Mouse (Mus musculus) liver, embryonic 16.5 days (tissue): ENCODE measurements around the gene Hoxc11. TPM values are rescaled to one million over a fixed set of nuclear protein-coding genes. Genes with fewer than 3 reads are reported as not detected.

Experiments used
- ATAC-seq: fragments of 200-750 bp; cut with Nextera tagmentation; 2 replicates; pipeline ENCODE4 v1.8.0; 2017; ENCODE audit warnings: low read depth, mild to moderate bottlenecking, moderate number of reproducible peaks, moderate library complexity
- H3K27ac ChIP-seq: fragments of 300-500 bp; sonication (generic); 2 replicates; pipeline ENCODE4 v1.5.1; 2014; ENCODE audit warnings: mild to moderate bottlenecking, low read length
- H3K27me3 ChIP-seq: fragments of 300-500 bp; sonication (generic); 2 replicates; pipeline ENCODE4 v1.6.1; 2014; ENCODE audit warnings: low read depth, low read length, mixed read lengths; ENCODE audit not compliant: control insufficient read depth, insufficient read depth
- H3K36me3 ChIP-seq: fragments of 300-500 bp; sonication (generic); 2 replicates; pipeline ENCODE4 v1.6.1; 2014; ENCODE audit warnings: mild to moderate bottlenecking; ENCODE audit not compliant: control insufficient read depth, insufficient read depth
- H3K4me1 ChIP-seq: fragments of 300-500 bp; sonication (generic); 2 replicates; pipeline ENCODE4 v1.6.1; 2014; ENCODE audit warnings: low read depth, low read length, mixed read lengths; ENCODE audit not compliant: control insufficient read depth
- H3K4me2 ChIP-seq: fragments of 300-500 bp; sonication (generic); 2 replicates; pipeline ENCODE4 v1.6.1; 2014; ENCODE audit warnings: low read depth, low read length, mixed read lengths
- H3K4me3 ChIP-seq: fragments of 300-500 bp; sonication (generic); 2 replicates; pipeline ENCODE4 v1.5.1; 2014; ENCODE audit warnings: low read depth, mild to moderate bottlenecking, low read length
- H3K9ac ChIP-seq: fragments of 300-500 bp; sonication (generic); 2 replicates; pipeline ENCODE4 v1.6.1; 2014; ENCODE audit warnings: low read depth, low read length
- H3K9me3 ChIP-seq: fragments of 300-500 bp; sonication (generic); replicated peaks from 2 replicates; pipeline ENCODE4 v1.6.1; 2016; ENCODE audit warnings: low read length; ENCODE audit not compliant: control insufficient read depth
- WGBS: fragments of 180-500 bp; shearing (Covaris S2); extraction: QIAGEN DNeasy Blood & Tissue Kit; methylation state at CpG from one replicate; pipeline ENCODE4 v1.1.7; 2014; ENCODE audit not compliant: insufficient replicate concordance; 5-methylcytosine and 5-hydroxymethylcytosine counted together
- polyA plus RNA-seq: library from polyadenylated mRNA; unstranded; fragments of >200 nt; fragmentation: Nextera tagmentation; extraction: Ambion mirVana; gene quantifications from 2 replicates; pipeline ENCODE4 v1.2.1, GENCODE M21; 2015

The Hoxc11 gene
- polyA plus RNA-seq, 1 experiment from 2014 or later: not detected

GRCm38 (mm10) chr15:102948842-102949241, 5.4 kb upstream of the Hoxc11 start:
- Histone ChIP-seq H3K9me3 (no peaks in the 10 kb centered on the region), H3K4me1 (no peaks in the 10 kb centered on the region), H3K27ac (no peak overlapping the region), H3K4me2 (no peak overlapping the region), H3K4me3 (no peak overlapping the region), H3K27me3 (peaks cover 95% of the 10 kb centered on the region), H3K9ac (no peak overlapping the region), H3K36me3 (no peaks in the 10 kb centered on the region)
- 6% methylated on average over 2 of the region's 2 CpGs for WGBS
- no peak for ATAC-seq

DNA sequence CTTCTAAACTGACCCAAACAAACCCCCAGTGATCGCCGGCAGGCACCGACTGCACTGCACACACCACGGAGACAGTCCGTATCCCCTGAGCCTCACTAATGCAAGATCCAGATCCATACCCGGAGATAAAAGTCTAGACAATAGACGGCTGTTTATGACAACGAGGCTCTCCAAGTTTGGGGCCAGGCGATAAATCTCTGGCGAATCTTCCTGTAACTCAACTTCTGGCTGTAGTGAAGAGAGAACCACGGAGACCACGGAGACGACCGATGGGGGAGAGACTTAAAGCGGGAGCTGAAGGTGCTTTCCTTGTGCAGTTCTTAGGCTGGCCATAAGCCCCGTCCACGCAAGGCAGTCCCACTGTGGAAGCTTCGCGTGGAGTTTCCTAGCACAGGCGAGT, 4.5 kb upstream of the Hoxc11 start:
- 2% methylated on average over 20 of the region's 20 CpGs for WGBS
- no peak overlapping the region for H3K4me3 ChIP-seq
- H3K27ac ChIP-seq: no peak overlapping the region
- H3K36me3 ChIP-seq: no peaks in the 10 kb centered on the region
- ATAC-seq: no peak
- H3K4me2 ChIP-seq: no peak overlapping the region
- H3K9ac ChIP-seq: no peak overlapping the region
- H3K9me3 ChIP-seq: no peaks in the 10 kb centered on the region
- H3K27me3 ChIP-seq: peaks cover 97% of the 10 kb centered on the region
- H3K4me1 ChIP-seq: no peaks in the 10 kb centered on the region

- no peaks in the 10 kb centered on the region for H3K4me1 ChIP-seq
- no peaks in the 10 kb centered on the region for H3K36me3 ChIP-seq
- ATAC-seq: no peak
- no peak overlapping the region for H3K4me3 ChIP-seq
- no peak overlapping the region for H3K9ac ChIP-seq
- no peaks in the 10 kb centered on the region for H3K9me3 ChIP-seq
- H3K27ac ChIP-seq: no peak overlapping the region
- 13% methylated on average over 2 of the region's 2 CpGs for WGBS
- peaks cover 97% of the 10 kb centered on the region for H3K27me3 ChIP-seq
- H3K4me2 ChIP-seq: no peak overlapping the region
Measured at GRCm38 (mm10) chr15:102950877-102951276, 3.4 kb upstream of the Hoxc11 start.

- Histone ChIP-seq H3K9ac (no peak overlapping the region), H3K4me3 (no peak overlapping the region), H3K4me1 (no peaks in the 10 kb centered on the region), H3K4me2 (no peak overlapping the region), H3K27me3 (peaks cover 98% of the 10 kb centered on the region), H3K9me3 (no peaks in the 10 kb centered on the region), H3K36me3 (no peaks in the 10 kb centered on the region), H3K27ac (no peak overlapping the region)
- no peak for ATAC-seq
- 9% methylated on average over 6 of the region's 6 CpGs for WGBS
Measured at GRCm38 (mm10) chr15:102953561-102953960, 666 bp upstream of the Hoxc11 start.

DNA sequence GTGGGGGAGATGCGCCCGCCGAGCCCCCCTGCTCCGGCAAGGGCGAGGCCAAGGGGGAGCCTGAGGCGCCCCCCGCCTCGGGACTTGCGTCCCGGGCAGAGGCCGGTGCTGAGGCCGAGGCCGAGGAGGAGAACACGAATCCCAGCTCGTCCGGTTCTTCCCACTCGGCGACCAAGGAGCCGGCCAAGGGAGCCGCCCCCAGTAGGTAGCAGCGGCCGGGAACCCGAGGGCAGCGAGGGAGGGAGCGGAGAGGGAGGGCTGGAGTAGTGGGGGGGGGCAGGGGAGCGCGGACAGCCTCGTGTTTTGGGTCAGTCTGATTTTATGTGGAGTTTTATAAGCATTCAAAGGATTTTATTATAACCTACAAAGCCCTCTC, 768 bp downstream of the Hoxc11 start:
- Histone ChIP-seq H3K36me3 (no peaks in the 10 kb centered on the region), H3K4me2 (no peak overlapping the region), H3K4me3 (no peak overlapping the region), H3K9me3 (no peaks in the 10 kb centered on the region), H3K4me1 (no peaks in the 10 kb centered on the region), H3K9ac (no peak overlapping the region), H3K27me3 (peaks cover 96% of the 10 kb centered on the region), H3K27ac (no peak overlapping the region)
- WGBS: under 1% methylated on average over 27 of the region's 28 CpGs
- no peak for ATAC-seq

DNA sequence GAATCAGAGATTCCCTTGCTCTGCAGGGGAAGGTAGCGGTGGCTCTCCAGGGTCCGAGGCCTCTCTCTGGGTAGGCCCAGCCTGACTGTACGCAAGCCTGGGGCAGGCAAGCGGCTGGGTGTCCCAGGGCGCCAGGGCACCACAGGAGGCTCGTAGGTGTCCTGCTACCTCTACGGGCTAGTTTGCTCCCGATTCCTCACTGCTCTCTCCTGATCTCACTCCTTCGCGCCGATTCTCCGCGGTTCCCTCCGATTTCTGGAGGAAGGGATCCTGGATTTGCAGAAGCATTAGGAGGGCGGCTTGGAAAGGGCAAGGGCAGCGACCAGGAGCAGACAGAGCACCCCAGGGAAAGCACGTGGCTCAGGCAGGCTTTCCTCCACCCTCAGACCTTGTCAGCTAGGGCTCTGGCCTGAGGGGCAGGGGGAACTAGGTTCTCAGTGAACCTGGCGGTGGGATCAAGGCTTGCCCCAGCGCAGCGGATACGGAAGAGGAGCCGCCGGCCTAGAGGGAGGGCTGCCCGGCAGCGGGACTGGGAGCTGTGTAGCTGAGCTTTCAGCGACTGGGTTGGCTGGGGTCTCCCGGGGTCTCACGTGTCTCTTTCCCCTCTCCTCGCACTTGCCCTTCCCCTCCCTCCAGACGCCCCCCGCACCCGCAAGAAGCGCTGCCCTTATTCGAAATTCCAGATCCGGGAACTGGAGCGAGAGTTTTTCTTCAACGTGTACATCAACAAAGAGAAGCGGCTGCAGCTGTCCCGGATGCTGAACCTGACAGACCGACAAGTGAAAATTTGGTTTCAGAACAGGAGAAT, 1.8 kb downstream of the Hoxc11 start:
- no peak overlapping the region for H3K4me2 ChIP-seq
- no peaks in the 10 kb centered on the region for H3K36me3 ChIP-seq
- H3K4me3 ChIP-seq: no peak overlapping the region
- 1% methylated on average over 40 of the region's 40 CpGs for WGBS
- ATAC-seq: no peak
- H3K27ac ChIP-seq: no peak overlapping the region
- no peak overlapping the region for H3K9ac ChIP-seq
- H3K9me3 ChIP-seq: no peaks in the 10 kb centered on the region
- peaks cover 97% of the 10 kb centered on the region for H3K27me3 ChIP-seq
- no peaks in the 10 kb centered on the region for H3K4me1 ChIP-seq

GRCm38 (mm10) chr15:102956906-102957305, 2.7 kb downstream of the Hoxc11 start:
- Histone ChIP-seq H3K4me3 (no peak overlapping the region), H3K4me2 (no peak overlapping the region), H3K27ac (no peak overlapping the region), H3K36me3 (no peaks in the 10 kb centered on the region), H3K4me1 (no peaks in the 10 kb centered on the region), H3K9me3 (no peaks in the 10 kb centered on the region), H3K27me3 (peaks cover 97% of the 10 kb centered on the region), H3K9ac (no peak overlapping the region)
- ATAC-seq: no peak
- WGBS: 2% methylated on average over 12 of the region's 12 CpGs

- Histone ChIP-seq H3K27ac (no peak overlapping the region), H3K4me3 (no peak overlapping the region), H3K9ac (no peak overlapping the region), H3K4me1 (no peaks in the 10 kb centered on the region), H3K27me3 (peaks cover 95% of the 10 kb centered on the region), H3K4me2 (no peak overlapping the region), H3K36me3 (no peaks in the 10 kb centered on the region), H3K9me3 (no peaks in the 10 kb centered on the region)
- WGBS: under 1% methylated on average over 13 of the region's 13 CpGs
- ATAC-seq: no peak
Measured at GRCm38 (mm10) chr15:102959663-102960191, 5.5 kb downstream of the Hoxc11 start.

DNA sequence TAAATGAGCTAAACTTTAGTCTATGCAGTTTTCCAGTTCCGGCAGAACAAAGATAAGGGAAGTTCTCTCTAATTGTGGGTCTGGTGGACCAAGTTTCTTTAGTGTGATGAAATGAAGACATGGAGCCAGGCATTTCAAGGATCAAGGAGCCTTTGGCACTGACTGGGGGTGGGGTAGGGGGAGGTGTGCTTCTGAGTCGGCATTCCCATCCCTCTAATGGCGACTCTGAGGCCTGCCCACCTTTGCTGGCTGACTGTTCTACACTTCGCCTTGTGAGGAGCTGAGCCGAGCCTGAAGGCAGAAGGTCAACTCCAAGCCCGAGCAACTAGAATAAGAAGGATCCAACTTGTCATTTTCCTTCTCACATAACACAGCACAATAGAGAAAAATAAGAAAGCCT, 7.5 kb downstream of the Hoxc11 start:
- no peaks in the 10 kb centered on the region for H3K4me1 ChIP-seq
- H3K4me2 ChIP-seq: no peak overlapping the region
- no peaks in the 10 kb centered on the region for H3K36me3 ChIP-seq
- no peak overlapping the region for H3K4me3 ChIP-seq
- no peaks in the 10 kb centered on the region for H3K9me3 ChIP-seq
- H3K9ac ChIP-seq: no peak overlapping the region
- H3K27me3 ChIP-seq: peaks cover 95% of the 10 kb centered on the region
- WGBS: 4% methylated on average over 6 of the region's 6 CpGs
- H3K27ac ChIP-seq: no peak overlapping the region
- no peak for ATAC-seq
